Mouse (Mus musculus): Measurements from ENCODE around the gene Ptprr.
A peak's percentile ranks its signal among the peaks of the same experiment; 100 is the strongest.

Gene Ptprr

GRCm38 (mm10) chr10:116115881-116116677 lies 98.1 kb downstream of the Ptprr start:
- DNase-seq (ENCODE audit: low spot score in 2 of 2), result no peak

GRCm38 (mm10) chr10:116117060-116117459 lies 99.0 kb downstream of the Ptprr start:
- no peak for DNase-seq (ENCODE audit: low spot score in 2 of 2)

- DNase-seq (ENCODE audit: low spot score in 2 of 2), result no peak
Measured at GRCm38 (mm10) chr10:116121463-116121862, 103.5 kb downstream of the Ptprr start.

GRCm38 (mm10) chr10:116123808-116124207 lies 105.8 kb downstream of the Ptprr start:
- no peak for DNase-seq (ENCODE audit: low spot score in 2 of 2)

- no peak for DNase-seq (ENCODE audit: low spot score in 2 of 2)
Measured at GRCm38 (mm10) chr10:116125364-116125763, 107.4 kb downstream of the Ptprr start.

GRCm38 (mm10) chr10:116130401-116130800 lies 112.4 kb downstream of the Ptprr start:
- no peak for DNase-seq (ENCODE audit: low spot score in 2 of 2)

- no peak for DNase-seq (ENCODE audit: low spot score in 2 of 2)
Measured at GRCm38 (mm10) chr10:116131223-116131622, 113.2 kb downstream of the Ptprr start.

- DNase-seq (ENCODE audit: low spot score in 2 of 2), result no peak
Measured at GRCm38 (mm10) chr10:116132233-116132632, 114.2 kb downstream of the Ptprr start.

GRCm38 (mm10) chr10:116135187-116135586 lies 117.2 kb downstream of the Ptprr start:
- DNase-seq (ENCODE audit: low spot score in 2 of 2), result no peak

- DNase-seq (ENCODE audit: low spot score in 2 of 2), result no peak
Measured at GRCm38 (mm10) chr10:116140226-116140625, 122.2 kb downstream of the Ptprr start.

GRCm38 (mm10) chr10:116143684-116144083 lies 125.7 kb downstream of the Ptprr start:
- no peak for DNase-seq (ENCODE audit: low spot score in 2 of 2)

GRCm38 (mm10) chr10:116146091-116146490 lies 128.1 kb downstream of the Ptprr start:
- no peak for DNase-seq (ENCODE audit: low spot score in 2 of 2)

- no peak for DNase-seq (ENCODE audit: low spot score in 2 of 2)
Measured at GRCm38 (mm10) chr10:116154707-116155106, 136.7 kb downstream of the Ptprr start.

GRCm38 (mm10) chr10:116156699-116157098 lies 138.7 kb downstream of the Ptprr start:
- DNase-seq (ENCODE audit: low spot score in 2 of 2), result no peak

GRCm38 (mm10) chr10:116162338-116162737 lies 144.3 kb downstream of the Ptprr start:
- no peak for DNase-seq (ENCODE audit: low spot score in 2 of 2)

- DNase-seq (ENCODE audit: low spot score in 2 of 2), result peak in 1 of 2 experiments; percentile 41
Measured at GRCm38 (mm10) chr10:116175324-116175883, 157.4 kb downstream of the Ptprr start.

GRCm38 (mm10) chr10:116177390-116178179 lies 159.6 kb downstream of the Ptprr start:
- no peak for DNase-seq (ENCODE audit: low spot score in 2 of 2)

GRCm38 (mm10) chr10:116181235-116181634 lies 163.2 kb downstream of the Ptprr start:
- no peak for DNase-seq (ENCODE audit: low spot score in 2 of 2)

- no peak for DNase-seq (ENCODE audit: low spot score in 2 of 2)
Measured at GRCm38 (mm10) chr10:116182221-116182620, 164.2 kb downstream of the Ptprr start.

GRCm38 (mm10) chr10:116183258-116183657 lies 165.2 kb downstream of the Ptprr start:
- no peak for DNase-seq (ENCODE audit: low spot score in 2 of 2)

- DNase-seq (ENCODE audit: low spot score in 2 of 2), result no peak
Measured at GRCm38 (mm10) chr10:116191724-116192123, 173.7 kb downstream of the Ptprr start.

GRCm38 (mm10) chr10:116192293-116192692 lies 174.3 kb downstream of the Ptprr start:
- DNase-seq (ENCODE audit: low spot score in 2 of 2), result peak in 1 of 2 experiments; percentile 70
